8 mouse cellular contexts compared by ENCODE assay signal in genomic region chr6:109150023-109150911, GRCm38 (mm10).
DNase-seq lines count a peak whose midpoint lies in the region; ATAC-seq and TF ChIP-seq lines count a peak whose summit lies in the region.

No protein-coding gene starts in this region.

- H3K27me3 ChIP-seq in kidney, embryonic 14.5 days (ENCODE audit: control insufficient read depth, insufficient read depth, low read length): no peaks in the 10 kb centered on the region
- no peaks in the 10 kb centered on the region for H3K27me3 ChIP-seq in limb, embryonic 11.5 days (ENCODE audit: control insufficient read depth, insufficient read depth, low read length)
- H3K27me3 ChIP-seq in thymus, adult 2 months (ENCODE audit: control insufficient read depth, insufficient read depth, low read length): no peaks in the 10 kb centered on the region

- WGBS in kidney, embryonic 14.5 days: 55% methylated on average over 22 of the region's 22 CpGs
- 56% methylated on average over 22 of the region's 22 CpGs for WGBS in limb, embryonic 11.5 days
- WGBS in thymus, adult 2 months: 65% methylated on average over 22 of the region's 22 CpGs

- no peak overlapping the region for H3K27ac ChIP-seq in kidney, embryonic 14.5 days (ENCODE audit: low read depth, low read length)
- no peak overlapping the region for H3K27ac ChIP-seq in limb, embryonic 11.5 days (replicated peaks; ENCODE audit: low read depth, low read length)
- H3K27ac ChIP-seq in thymus, adult 2 months (ENCODE audit: control insufficient read depth, insufficient read depth, low read length): no peak overlapping the region

- no peaks in the 10 kb centered on the region; the same call in 1 of the 2 replicates for H3K9me3 ChIP-seq in kidney, embryonic 14.5 days (ENCODE audit: control insufficient read depth, low read length)
- no peaks in the 10 kb centered on the region for H3K9me3 ChIP-seq in limb, embryonic 11.5 days (ENCODE audit: control insufficient read depth, low read length)

- TF ChIP-seq POLR2A in thymus, adult 2 months (IDR thresholded peaks at IDR 0.05; ENCODE audit: control insufficient read depth, extremely low read depth, insufficient read depth, low read length, poor library complexity): no peak

- no peak overlapping the region for H3K9ac ChIP-seq in kidney, embryonic 14.5 days (ENCODE audit: low read depth, low read length)
- H3K9ac ChIP-seq in limb, embryonic 11.5 days (ENCODE audit: low read length): no peak overlapping the region

- peak; percentile 94 for ATAC-seq in kidney, embryonic 14.5 days (ENCODE audit: low FRiP score, low TSS enrichment)
- peak; percentile 69; the same call in 1 of the 2 replicates for ATAC-seq in limb, embryonic 11.5 days (ENCODE audit: insufficient number of reproducible peaks, low FRiP score, low TSS enrichment, low read depth)

- H3K4me2 ChIP-seq in kidney, embryonic 14.5 days (replicated peaks; ENCODE audit: low read depth, low read length): no peak overlapping the region
- no peak overlapping the region for H3K4me2 ChIP-seq in limb, embryonic 11.5 days (ENCODE audit: low read depth, severe bottlenecking)

- H3K36me3 ChIP-seq in kidney, embryonic 14.5 days (ENCODE audit: control insufficient read depth, insufficient read depth, low read length): no peaks in the 10 kb centered on the region
- H3K36me3 ChIP-seq in limb, embryonic 11.5 days (ENCODE audit: control insufficient read depth, insufficient read depth, low read length): no peaks in the 10 kb centered on the region
- no peaks in the 10 kb centered on the region for H3K36me3 ChIP-seq in thymus, adult 2 months (ENCODE audit: control insufficient read depth, insufficient read depth, low read length)

- H3K4me3 ChIP-seq in kidney, embryonic 14.5 days (ENCODE audit: low read length): no peak overlapping the region
- no peak overlapping the region for H3K4me3 ChIP-seq in limb, embryonic 11.5 days (ENCODE audit: low read depth, low read length)
- H3K4me3 ChIP-seq in thymus, adult 2 months (ENCODE audit: control insufficient read depth, insufficient read depth, low read length): no peak overlapping the region

- TF ChIP-seq CTCF in thymus, adult 2 months (IDR thresholded peaks at IDR 0.05; ENCODE audit: borderline replicate concordance, control insufficient read depth, extremely low read depth, insufficient read depth, low read length, poor library complexity): no peak

- no peaks in the 10 kb centered on the region for H3K4me1 ChIP-seq in kidney, embryonic 14.5 days (ENCODE audit: control insufficient read depth, insufficient read depth, low read length)
- no peaks in the 10 kb centered on the region for H3K4me1 ChIP-seq in limb, embryonic 11.5 days (ENCODE audit: control insufficient read depth, insufficient read depth, low read length)
- no peaks in the 10 kb centered on the region for H3K4me1 ChIP-seq in thymus, adult 2 months (replicated peaks; ENCODE audit: control insufficient read depth, insufficient read depth, low read length)

- peak; percentile 13 to 33 for DNase-seq in urinary bladder, adult 18-20 months (ENCODE audit: low spot score in 2 of 2)
- DNase-seq in urinary bladder, postnatal 10 days (ENCODE audit: low spot score): no peak
- DNase-seq in embryo, embryonic 10 days (ENCODE audit: low spot score): peak; percentile 96
- DNase-seq in gastrocnemius, postnatal 4 days (ENCODE audit: low spot score in 2 of 2): peak; percentile 50 to 69
- DNase-seq in limb, embryonic 11.5 days (ENCODE audit: low spot score): peak; percentile 84
- peak; percentile 25 for DNase-seq in naive thymus-derived CD4-positive, alpha-beta T cell, adult 2 months (ENCODE audit: low read depth)
- DNase-seq in thymus, adult 2 months: peak; percentile 22
